Mouse (Mus musculus) c-Kit-positive CD71-positive TER-119-positive erythroid progenitor cells, embryonic 14.5 days (primary cell): ENCODE measurements around the gene Gmppa.
A peak's percentile ranks its signal among the peaks of the same experiment; 100 is the strongest.

Experiments
- DNase-seq: peaks from one replicate; pipeline ENCODE4 v3.0.0-alpha.2; 2013; ENCODE audit warnings: low spot score

Gene Gmppa

DNA sequence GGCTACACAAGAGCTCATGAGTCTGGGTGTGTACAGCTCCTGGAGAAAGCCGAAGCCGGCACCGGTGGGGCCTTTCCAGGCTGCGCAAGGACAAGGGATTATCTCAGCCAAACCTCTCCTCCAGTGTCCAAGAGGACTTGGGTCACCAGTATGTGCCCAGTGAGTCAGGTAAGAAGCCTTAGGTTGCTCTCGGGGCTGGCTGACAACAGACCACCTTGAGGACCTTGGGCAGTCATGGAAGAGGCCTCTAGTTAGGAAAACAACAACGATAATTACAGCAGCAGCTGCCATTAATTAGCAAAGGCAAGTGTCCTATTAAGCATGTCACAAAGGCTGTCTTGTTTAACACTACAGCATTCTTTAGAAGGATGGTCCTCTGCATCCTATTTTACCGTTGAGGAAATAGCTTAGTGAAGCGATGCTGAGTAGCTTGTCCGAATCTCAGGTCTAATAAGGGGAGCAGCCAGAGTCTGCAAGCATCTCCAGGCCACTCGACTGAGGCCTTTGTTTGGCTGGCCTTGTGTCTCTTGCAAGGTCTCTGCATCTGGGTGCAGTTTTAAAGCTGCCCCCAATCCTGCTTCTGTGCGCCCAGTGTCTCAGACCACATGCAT lies 11.8 kb upstream of the Gmppa start:
- no peak for DNase-seq

DNA sequence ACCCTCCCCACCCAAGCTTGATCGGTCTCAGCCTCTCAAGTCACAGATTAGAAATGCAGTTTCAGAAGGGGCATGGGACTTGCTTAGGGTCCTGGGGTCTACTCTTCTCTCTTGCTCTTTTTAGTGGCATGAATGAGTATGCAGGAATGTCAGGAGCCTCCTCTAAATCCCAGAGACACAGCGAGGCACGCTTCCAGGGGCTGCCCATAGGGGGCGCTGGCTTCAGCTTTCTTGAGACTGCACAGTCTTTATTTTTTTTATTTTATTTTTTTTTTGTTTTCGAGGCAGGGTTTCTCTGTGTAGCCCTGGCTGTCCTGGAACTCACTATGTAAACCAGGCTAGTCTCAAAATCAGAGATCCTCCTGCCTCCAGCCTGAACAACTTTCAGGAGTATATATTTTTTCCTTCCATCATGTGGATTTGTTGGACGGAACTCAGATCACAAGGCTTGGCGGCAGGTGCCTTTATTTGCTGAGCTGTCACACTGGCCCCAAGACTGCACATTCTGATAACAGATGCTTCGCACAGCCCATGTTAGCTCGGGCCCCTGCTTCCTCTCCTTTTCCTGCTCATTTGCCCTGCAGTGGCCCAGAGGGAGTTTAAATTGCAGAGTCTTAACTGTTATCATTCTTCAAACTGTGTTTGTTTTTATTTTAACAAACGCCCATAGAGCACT lies 9.8 kb upstream of the Gmppa start:
- DNase-seq, result peak; percentile 37

DNA sequence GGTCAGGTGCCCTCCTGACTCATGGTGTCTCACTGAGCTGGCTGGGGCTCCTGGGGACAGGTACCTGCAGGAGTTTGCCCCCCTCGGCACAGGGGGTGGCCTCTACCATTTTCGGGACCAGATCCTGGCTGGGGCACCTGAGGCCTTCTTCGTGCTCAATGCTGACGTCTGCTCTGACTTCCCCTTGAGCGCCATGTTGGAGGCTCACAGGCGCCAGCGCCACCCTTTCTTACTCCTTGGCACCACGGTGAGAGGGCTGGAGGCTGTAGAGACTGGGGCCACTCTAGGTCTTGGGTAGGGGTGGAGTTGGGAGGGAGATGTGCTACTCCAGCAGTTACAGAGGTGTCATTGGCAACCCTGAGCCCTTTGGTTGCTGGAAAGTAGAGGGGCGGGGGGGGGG lies 3.1 kb downstream of the Gmppa start:
- no peak for DNase-seq

DNA sequence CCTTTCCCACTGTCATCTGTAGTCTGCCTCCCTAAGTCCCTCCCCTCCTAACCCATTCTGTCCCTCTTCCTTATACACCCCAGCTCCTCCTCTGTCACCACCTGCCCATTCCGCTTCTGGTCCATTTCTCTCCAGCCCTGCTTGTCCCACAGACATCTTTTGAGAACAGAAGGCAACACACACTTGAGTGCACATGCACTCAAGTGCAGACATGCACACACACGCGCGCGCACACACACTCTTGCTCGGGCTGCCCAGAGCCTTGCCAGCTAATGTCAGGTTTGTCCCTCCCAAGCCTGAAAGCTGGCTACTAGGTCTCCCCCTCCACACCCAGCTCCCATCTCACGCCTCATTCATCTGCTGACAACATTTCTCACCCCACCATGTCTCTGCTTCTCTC lies 4.9 kb downstream of the Gmppa start:
- DNase-seq, result no peak

DNA sequence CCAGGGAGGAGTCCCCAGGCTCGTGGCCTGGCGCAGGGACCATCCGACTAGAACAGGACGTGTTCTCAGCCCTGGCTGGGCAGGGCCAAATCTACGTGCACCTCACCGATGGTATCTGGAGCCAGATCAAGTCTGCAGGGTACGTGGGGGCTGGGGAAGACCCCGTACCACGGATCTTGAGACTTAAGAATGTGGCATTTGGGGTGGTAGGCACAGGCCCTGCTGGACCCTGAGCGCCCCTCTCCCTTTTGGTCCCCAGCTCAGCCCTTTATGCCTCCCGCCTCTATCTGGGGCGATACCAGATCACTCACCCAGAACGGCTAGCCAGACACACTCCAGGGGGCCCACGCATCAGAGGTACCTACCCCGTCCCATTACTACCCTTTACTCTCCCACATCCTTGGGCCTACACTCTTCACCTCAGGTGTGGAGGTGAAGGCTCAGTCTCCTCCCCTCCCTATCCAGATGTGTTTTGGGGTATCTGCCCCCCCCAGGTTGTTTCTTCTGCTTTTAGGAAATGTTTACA lies 5.8 kb downstream of the Gmppa start:
- no peak for DNase-seq

- no peak for DNase-seq
Measured at GRCm38 (mm10) chr1:75442171-75442570, 6.4 kb downstream of the Gmppa start.

- DNase-seq, result no peak
Measured at GRCm38 (mm10) chr1:75442811-75443210, 7.1 kb downstream of the Gmppa start.

- no peak for DNase-seq
Measured at GRCm38 (mm10) chr1:75443247-75444024, 7.7 kb downstream of the Gmppa start.

- no peak for DNase-seq
Measured at GRCm38 (mm10) chr1:75444208-75444607, 8.5 kb downstream of the Gmppa start.

DNA sequence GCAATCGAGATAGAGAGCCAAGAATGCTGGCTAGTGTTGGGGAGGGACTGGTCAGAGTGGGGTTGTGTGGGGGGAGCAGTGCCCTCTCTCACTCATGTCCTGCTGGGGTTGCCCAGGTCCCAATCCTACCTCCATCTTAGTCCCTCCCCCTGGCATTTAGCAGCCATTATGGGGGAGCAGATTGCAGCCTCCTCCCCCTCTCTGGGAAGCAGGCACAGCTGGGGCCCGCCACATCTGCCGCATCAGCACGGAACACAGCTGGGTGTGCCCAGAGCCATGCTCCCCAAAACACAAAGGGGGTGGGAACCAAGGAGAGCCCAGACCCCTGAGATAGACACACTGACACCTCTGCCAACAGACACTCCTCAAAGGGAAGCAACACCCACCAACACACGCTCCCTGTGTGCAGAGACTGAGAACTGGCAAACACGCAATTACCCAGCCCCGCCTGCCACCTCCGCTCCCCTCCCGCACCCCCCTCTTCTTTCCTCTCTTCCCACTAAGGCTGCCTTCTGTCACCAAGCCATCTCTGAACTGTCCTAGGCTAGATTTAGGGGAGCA lies 9.5 kb downstream of the Gmppa start:
- DNase-seq, result no peak

DNA sequence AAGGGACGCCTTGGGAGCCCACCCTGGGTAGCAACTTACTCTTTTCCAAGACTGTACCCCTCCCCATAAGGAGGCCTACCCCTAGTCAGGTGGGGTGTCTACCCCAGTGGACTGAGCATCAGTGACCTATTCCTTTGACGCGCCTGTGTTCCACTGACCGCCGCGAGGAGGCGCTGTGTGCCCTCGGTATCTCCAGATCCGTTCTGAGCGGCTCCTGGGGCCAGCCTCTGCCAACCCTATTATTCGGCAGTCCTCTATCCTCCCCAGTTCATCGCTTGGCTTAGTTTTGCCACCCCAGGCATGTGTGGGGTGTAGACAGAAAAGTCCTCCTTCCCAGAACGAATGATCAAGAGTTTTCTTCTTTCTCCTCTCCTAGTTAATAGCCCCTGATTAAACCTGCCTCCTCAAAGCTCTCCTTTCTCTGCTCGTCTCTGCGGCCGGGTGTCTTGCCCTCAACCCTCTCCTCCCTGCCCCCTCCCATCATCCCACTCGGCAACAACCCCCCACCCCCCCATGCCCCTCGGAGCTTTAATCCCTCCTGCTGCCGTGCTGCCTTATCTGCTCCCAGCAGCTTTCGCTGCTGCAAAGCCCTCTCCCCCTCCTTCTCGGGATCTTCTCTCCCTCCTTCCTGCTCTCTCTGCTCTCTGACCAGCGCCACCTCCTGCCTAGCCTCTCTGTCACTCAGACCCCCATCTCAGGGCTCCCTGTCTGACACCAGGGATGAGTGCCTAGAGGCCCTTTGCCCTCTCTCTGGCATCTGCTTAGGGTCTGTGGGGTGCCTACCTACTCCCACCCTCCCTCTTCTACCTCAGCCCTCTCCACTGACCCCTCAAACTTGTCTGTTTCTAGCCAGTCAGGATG lies 10.3 kb downstream of the Gmppa start:
- DNase-seq, result peak; percentile 78

DNA sequence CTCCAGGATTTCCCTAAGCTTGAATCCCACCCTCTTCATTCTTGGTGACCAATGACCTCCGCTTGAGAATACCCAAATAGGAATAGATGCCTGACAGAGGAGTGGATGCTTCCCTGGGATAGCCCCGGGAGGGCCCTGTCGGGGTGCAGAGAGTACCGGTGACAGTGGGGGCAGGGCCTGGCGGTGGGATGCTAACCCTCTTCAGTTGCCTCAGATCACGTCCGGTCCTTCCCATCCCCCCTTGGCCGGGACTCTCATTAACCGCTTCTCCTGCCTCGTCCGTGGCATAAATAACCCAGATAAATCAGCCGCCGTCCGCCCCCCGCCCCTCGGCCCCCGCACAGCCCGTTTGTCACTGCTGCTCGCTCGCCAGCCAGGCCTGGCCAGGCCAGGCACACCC lies 10.9 kb downstream of the Gmppa start:
- DNase-seq, result no peak

GRCm38 (mm10) chr1:75447265-75448051 lies 11.7 kb downstream of the Gmppa start:
- DNase-seq, result no peak

- no peak for DNase-seq
Measured at GRCm38 (mm10) chr1:75448052-75448431, 12.3 kb downstream of the Gmppa start.

DNA sequence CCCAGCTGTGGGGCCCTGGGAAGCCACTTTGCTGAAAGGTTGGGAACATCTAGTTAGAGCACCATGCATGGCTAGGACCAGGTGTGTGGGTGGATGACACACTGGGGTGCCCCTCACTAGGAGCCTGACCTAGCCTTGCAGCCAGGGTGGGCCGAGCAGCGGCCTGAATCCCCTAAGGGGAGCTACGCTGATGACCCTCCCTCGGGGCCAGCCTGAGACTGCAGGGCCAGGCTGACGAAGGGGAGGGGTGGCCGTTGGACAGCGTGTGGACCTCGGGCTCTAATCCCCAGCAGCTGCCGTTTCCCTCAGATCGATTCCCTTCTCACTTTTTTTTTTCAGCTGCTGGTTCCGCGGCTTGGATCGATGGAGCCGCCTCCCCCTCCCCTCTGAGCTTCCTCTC lies 13.2 kb downstream of the Gmppa start:
- DNase-seq, result no peak

GRCm38 (mm10) chr1:75449377-75450135 lies 13.8 kb downstream of the Gmppa start:
- DNase-seq, result no peak

DNA sequence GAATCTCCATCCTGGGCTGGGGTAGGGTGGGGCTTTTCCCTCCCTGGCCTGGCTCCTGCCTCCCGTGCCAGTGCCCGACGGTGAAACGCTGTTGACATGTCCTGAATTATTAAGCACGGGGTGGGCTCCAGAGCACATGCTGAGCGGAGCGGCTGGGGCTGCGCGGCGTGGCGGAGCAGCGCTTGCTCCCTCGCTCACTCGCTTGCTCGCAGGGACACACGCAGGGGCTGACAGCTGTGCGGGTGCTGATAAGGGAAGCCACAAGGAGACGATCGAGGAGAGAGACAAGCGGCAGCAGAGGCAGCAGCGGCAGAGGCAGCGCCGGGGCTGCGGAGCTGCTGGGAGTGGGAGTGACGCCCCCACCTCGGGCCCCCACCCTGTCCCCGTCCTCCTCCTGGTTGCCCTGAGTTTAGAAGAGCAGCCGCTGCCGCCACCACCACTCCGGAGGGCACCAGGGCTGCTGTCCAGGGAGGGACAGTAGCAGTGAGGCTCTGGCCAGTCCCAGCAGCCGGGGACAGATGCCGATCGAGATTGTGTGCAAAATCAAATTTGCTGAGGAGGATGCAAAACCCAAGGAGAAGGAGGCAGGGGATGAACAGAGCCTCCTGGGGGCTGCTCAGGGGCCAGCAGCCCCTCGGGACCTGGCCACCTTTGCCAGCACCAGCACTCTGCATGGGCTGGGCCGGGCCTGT lies 14.7 kb downstream of the Gmppa start, which contains the start of gene Asic4:
Gene Asic4, plus strand, starts transcription at position 123 of the 692 bp plus-strand sequence.
- DNase-seq, result peak; percentile 66

DNA sequence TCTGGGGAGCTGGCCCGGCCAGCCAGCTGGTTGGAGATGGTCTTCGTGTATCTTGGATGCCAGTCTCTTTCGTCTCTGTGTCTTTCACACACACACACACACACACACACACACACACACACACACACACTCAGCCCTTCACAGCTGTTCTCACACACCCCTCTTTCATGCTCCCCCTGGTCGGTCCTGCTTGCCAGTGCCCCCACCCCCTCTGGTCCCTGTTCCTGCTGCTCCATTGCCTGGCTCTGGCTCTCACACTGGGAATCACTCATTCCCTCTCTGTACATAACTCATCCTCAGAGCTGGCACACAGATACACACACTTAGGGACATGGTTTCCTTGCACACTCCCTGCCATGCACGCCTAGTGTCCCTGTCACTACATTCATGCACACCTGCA lies 16.2 kb downstream of the Gmppa start:
- no peak for DNase-seq

DNA sequence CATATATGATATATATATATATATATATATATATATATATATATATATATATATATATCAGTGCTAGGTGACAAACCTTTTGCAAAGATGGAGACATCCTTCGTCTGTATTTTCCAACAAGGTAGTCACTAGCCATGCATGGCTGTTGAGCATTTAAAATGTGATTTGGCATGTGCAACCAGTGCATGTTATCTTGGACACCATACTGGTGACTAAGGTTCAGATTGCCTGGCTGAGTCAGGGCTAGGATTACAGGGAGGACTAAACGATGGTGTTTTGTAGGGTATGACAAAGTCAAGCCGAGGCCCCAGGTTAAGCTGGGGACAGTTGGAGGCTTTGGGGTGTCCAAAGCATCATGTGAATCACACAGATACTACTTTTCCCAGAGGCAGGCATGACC lies 19.7 kb downstream of the Gmppa start:
- DNase-seq, result no peak

DNA sequence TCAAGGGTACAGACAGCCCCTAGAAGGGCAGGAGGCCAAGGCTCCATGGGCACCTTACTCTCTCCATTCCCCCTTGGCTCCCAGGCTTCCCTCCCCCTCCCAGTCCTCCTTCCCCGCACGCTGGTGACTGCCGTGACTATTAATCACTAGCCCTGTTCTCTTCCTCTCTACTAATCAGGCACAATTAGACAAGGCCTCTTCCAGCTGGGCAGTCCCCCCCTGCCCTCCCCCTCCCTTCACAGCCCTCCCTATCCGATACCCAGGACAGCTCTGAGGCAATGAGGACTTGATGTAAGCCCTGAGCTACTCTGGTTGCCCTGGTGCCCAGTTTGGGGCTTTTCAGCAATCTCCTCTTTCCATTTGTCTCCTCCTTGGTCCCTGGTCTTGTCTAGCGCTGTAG lies 20.2 kb downstream of the Gmppa start:
- DNase-seq, result no peak
